Comparison of ENCODE assay signal across 30 mouse cellular contexts in genomic region chr16:65359881-65360280, GRCm38 (mm10).
"Had no signal": no experiment of that assay in that cellular context is flagged by ENCODE, and none has a peak within 500 bp of the region (broad histone marks: within the 10 kb centered on the region; RNA-seq: fewer than 3 reads in every experiment).

No protein-coding gene starts in this region.

- H3K9me3 ChIP-seq: limb, embryonic 13.5 days; limb, embryonic 15.5 days; liver, embryonic 12.5 days; liver, embryonic 13.5 days; liver, embryonic 15.5 days; lung, embryonic 15.5 days; megakaryocyte, embryonic 14.5 days; midbrain, embryonic 10.5 days; midbrain, embryonic 12.5 days; midbrain, embryonic 13.5 days; midbrain, embryonic 15.5 days; neural tube, embryonic 12.5 days had no signal

- ATAC-seq: liver, embryonic 12.5 days; liver, postnatal 0 days; lung, postnatal 0 days; midbrain, embryonic 13.5 days; midbrain, embryonic 15.5 days; midbrain, embryonic 16.5 days had no signal

- H3K9ac ChIP-seq: limb, embryonic 13.5 days; limb, embryonic 15.5 days; liver, embryonic 12.5 days; liver, embryonic 13.5 days; liver, embryonic 14.5 days; liver, embryonic 15.5 days; liver, postnatal 0 days; lung, embryonic 14.5 days; lung, embryonic 15.5 days; midbrain, embryonic 12.5 days; midbrain, embryonic 13.5 days; midbrain, embryonic 15.5 days; neural tube, embryonic 12.5 days had no signal

- H3K27ac ChIP-seq: left cerebral cortex, adult 2 months; limb, embryonic 13.5 days; limb, embryonic 15.5 days; liver, embryonic 12.5 days; liver, embryonic 13.5 days; liver, embryonic 14.5 days; liver, embryonic 15.5 days; lung, embryonic 15.5 days; macrophage; midbrain, embryonic 10.5 days; midbrain, embryonic 12.5 days; midbrain, embryonic 13.5 days; midbrain, embryonic 15.5 days; neural tube, embryonic 12.5 days had no signal

- H3K27me3 ChIP-seq: limb, embryonic 13.5 days; limb, embryonic 15.5 days; liver, embryonic 12.5 days; liver, embryonic 13.5 days; liver, embryonic 15.5 days; lung, embryonic 15.5 days; megakaryocyte, embryonic 14.5 days; midbrain, embryonic 12.5 days; midbrain, embryonic 13.5 days; midbrain, embryonic 15.5 days; neural tube, embryonic 12.5 days had no signal

- H3K4me1 ChIP-seq: liver, embryonic 12.5 days; liver, embryonic 13.5 days; liver, embryonic 15.5 days; lung, embryonic 15.5 days; megakaryocyte, embryonic 14.5 days; midbrain, embryonic 10.5 days; midbrain, embryonic 12.5 days; midbrain, embryonic 13.5 days; midbrain, embryonic 15.5 days; neural tube, embryonic 12.5 days had no signal

- DNase-seq: left cerebral cortex, postnatal 4 days; liver; liver, embryonic 13.5 days; liver, postnatal 0 days; lung, adult 18-20 months; lung, adult 2 months; lung, embryonic 14.5 days; lung, postnatal 14 days; lung, postnatal 36 days; lung, postnatal 4 days; midbrain, embryonic 14.5 days had no signal

- H3K36me3 ChIP-seq: limb, embryonic 13.5 days; limb, embryonic 15.5 days; liver, embryonic 12.5 days; liver, embryonic 13.5 days; liver, embryonic 15.5 days; lung, embryonic 15.5 days; midbrain, embryonic 10.5 days; midbrain, embryonic 12.5 days; midbrain, embryonic 13.5 days; midbrain, embryonic 15.5 days; neural tube, embryonic 12.5 days had no signal

- H3K4me3 ChIP-seq: left cerebral cortex, adult 2 months; limb, embryonic 13.5 days; limb, embryonic 15.5 days; liver, embryonic 12.5 days; liver, embryonic 13.5 days; liver, embryonic 15.5 days; lung, embryonic 15.5 days; megakaryocyte, embryonic 14.5 days; midbrain, embryonic 10.5 days; midbrain, embryonic 12.5 days; midbrain, embryonic 13.5 days; midbrain, embryonic 15.5 days; myocyte; neural tube, embryonic 12.5 days had no signal

- H3K4me2 ChIP-seq: limb, embryonic 13.5 days; limb, embryonic 15.5 days; liver, embryonic 11.5 days; liver, embryonic 12.5 days; liver, embryonic 13.5 days; liver, embryonic 15.5 days; lung, embryonic 14.5 days; lung, embryonic 15.5 days; midbrain, embryonic 11.5 days; midbrain, embryonic 12.5 days; midbrain, embryonic 13.5 days; midbrain, embryonic 15.5 days; neural tube, embryonic 12.5 days had no signal
